Mouse (Mus musculus) C2C12 (cell line): Measurements from ENCODE around the gene Srsf2.

ENCODE experiments used
- CEBPB ChIP-seq: IDR thresholded peaks from one replicate; pipeline ENCODE4 v1.6.1; 2011; ENCODE audit warnings: low read depth, mild to moderate bottlenecking, control low read depth, moderate library complexity
- CTCF ChIP-seq: IDR thresholded peaks from one replicate; pipeline ENCODE4 v1.5.1; 2011; ENCODE audit not compliant: control insufficient read depth, insufficient read depth, insufficient read length
- FOSL1 ChIP-seq: IDR thresholded peaks from one replicate; pipeline ENCODE4 v1.8.0; 2011; ENCODE audit warnings: mild to moderate bottlenecking, low read length; ENCODE audit not compliant: poor library complexity, insufficient read depth, severe bottlenecking
- MAX ChIP-seq: IDR thresholded peaks from one replicate; pipeline ENCODE4 v1.6.1; 2011; ENCODE audit warnings: mild to moderate bottlenecking, control low read depth
- MYOD1 ChIP-seq: IDR thresholded peaks from one replicate; pipeline ENCODE4 v1.6.1; 2011; ENCODE audit warnings: low read depth; ENCODE audit not compliant: control insufficient read depth, insufficient read length
- USF1 ChIP-seq: IDR thresholded peaks from one replicate; pipeline ENCODE4 v1.6.1; 2011; ENCODE audit warnings: low read depth, mild to moderate bottlenecking, control low read depth, moderate library complexity

GRCm38 (mm10) chr11:116816769-116817168 lies 36.1 kb downstream of the Srsf2 start:
- TF ChIP-seq CTCF (no peak), CEBPB (no peak), USF1 (peak; percentile 94), MAX (peak; percentile 75), FOSL1 (no peak), MYOD1 (peak; percentile 28)
